Mouse (Mus musculus) embryonic facial prominence, embryonic 11.5 days (tissue): ENCODE results near the gene Csl. TPM values are rescaled to one million over a fixed set of nuclear protein-coding genes. Genes with fewer than 3 reads are reported as not detected.

ENCODE experiments used
- ATAC-seq: fragments of 200-750 bp; cut with Nextera tagmentation; replicated peaks from 2 replicates; pipeline ENCODE4 v1.8.0; 2017; ENCODE audit warnings: low read depth; ENCODE audit not compliant: insufficient number of reproducible peaks, low FRiP score, low TSS enrichment
- DNase-seq: peaks from one replicate; pipeline ENCODE4 v3.0.0-alpha.2; 2015; ENCODE audit warnings: low spot score
- H3K27ac ChIP-seq: fragments of 300-500 bp; sonication (generic); replicated peaks from 2 replicates; pipeline ENCODE4 v1.5.1; 2014; ENCODE audit warnings: mild to moderate bottlenecking, low read depth, low read length, control low read depth
- H3K27me3 ChIP-seq: fragments of 300-500 bp; sonication (generic); 2 replicates; pipeline ENCODE4 v1.6.1; 2014; ENCODE audit warnings: mild to moderate bottlenecking, low read length, moderate library complexity, mixed read lengths; ENCODE audit not compliant: control insufficient read depth, insufficient read depth
- H3K36me3 ChIP-seq: fragments of 300-500 bp; sonication (generic); replicated peaks from 2 replicates; pipeline ENCODE4 v1.6.1; 2014; ENCODE audit warnings: low read depth, mild to moderate bottlenecking, low read length, moderate library complexity, mixed read lengths; ENCODE audit not compliant: control insufficient read depth, insufficient read depth
- H3K4me1 ChIP-seq: fragments of 300-500 bp; sonication (generic); 2 replicates; pipeline ENCODE4 v1.6.1; 2014; ENCODE audit warnings: low read length, mixed read lengths; ENCODE audit not compliant: control insufficient read depth, insufficient read depth
- H3K4me2 ChIP-seq: fragments of 300-500 bp; sonication (generic); 2 replicates; pipeline ENCODE4 v1.6.1; 2014; ENCODE audit warnings: low read depth, mild to moderate bottlenecking, control low read depth, low read length, moderate library complexity
- H3K4me3 ChIP-seq: fragments of 300-500 bp; sonication (generic); 2 replicates; pipeline ENCODE4 v1.5.1; 2014; ENCODE audit warnings: low read depth, low read length, control low read depth
- H3K9ac ChIP-seq: fragments of 300-500 bp; sonication (generic); replicated peaks from 2 replicates; pipeline ENCODE4 v1.6.1; 2014; ENCODE audit warnings: mild to moderate bottlenecking, control low read depth, low read length
- H3K9me3 ChIP-seq: fragments of 300-500 bp; sonication (generic); replicated peaks from 2 replicates; pipeline ENCODE4 v1.6.1; 2016; ENCODE audit warnings: mild to moderate bottlenecking, low read length, inconsistent platforms, mixed read lengths; ENCODE audit not compliant: control insufficient read depth
- WGBS: fragments of 180-500 bp; shearing (Covaris S2); extraction: QIAGEN DNeasy Blood & Tissue Kit; methylation state at CpG from one replicate; pipeline ENCODE4 v1.1.7; 2014; 5-methylcytosine and 5-hydroxymethylcytosine counted together
- polyA plus RNA-seq: library from polyadenylated mRNA; unstranded; fragments of >200 nt; fragmentation: Nextera tagmentation; extraction: Ambion mirVana; gene quantifications from 2 replicates; pipeline ENCODE4 v1.2.1, GENCODE M21; 2014

The Csl gene
- polyA plus RNA-seq, 1 experiment from 2014 or later = 0.17 TPM

- DNase-seq (no peak), ATAC-seq (no peak)
- no peaks in the 10 kb centered on the region for H3K27me3 ChIP-seq
- H3K4me3 ChIP-seq = no peak overlapping the region
- no peak overlapping the region for H3K4me2 ChIP-seq
- WGBS = 69% methylated on average over 1 of the region's 1 CpGs
- H3K36me3 ChIP-seq = no peaks in the 10 kb centered on the region
- H3K9me3 ChIP-seq = no peaks in the 10 kb centered on the region
- no peak overlapping the region for H3K27ac ChIP-seq
- no peak overlapping the region for H3K9ac ChIP-seq
- no peaks in the 10 kb centered on the region for H3K4me1 ChIP-seq
These were observed 47.9 kb downstream of the Csl start for GRCm38 (mm10) chr10:99711567-99711966.
